Mouse (Mus musculus): ENCODE measurements around the gene Tmem229b.
"Not testable (repeated sequence)": the region's sequence is repeated elsewhere in the genome, so short reads cannot be mapped to it uniquely, and the experiment has no call there.

The Tmem229b gene

DNA sequence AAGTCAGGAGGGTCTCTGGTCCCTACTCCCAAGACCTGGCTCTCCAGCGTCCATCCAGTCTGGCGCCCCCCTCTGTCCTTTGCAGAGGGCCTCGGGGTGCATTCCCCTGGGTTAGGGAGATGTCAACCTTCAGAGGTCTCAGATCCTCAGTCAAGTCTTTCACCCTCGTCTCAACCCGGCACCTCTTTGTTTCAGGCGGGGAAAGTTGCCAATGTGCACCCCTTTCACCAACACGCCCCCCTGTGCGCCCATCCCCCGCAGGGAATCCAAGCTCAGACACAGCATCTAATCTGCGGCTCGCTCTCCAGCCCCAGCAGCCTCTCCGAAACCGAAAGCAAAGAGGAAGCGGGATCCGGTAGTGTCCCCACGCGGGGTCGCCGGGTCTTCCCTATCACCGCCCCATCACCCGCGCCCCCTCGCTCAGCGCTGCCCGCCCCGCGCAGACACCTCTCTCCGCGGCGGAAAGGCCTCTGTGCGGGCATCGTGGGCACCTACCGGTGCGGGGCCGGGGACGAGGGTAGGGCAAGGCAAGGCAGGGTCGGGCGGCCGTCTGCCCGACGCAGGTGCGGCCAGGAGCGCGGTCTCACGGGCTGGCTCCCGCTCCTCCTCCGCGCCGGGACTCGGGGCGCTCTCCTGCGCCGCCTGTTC is 825 bp downstream of the Tmem229b start:
- peak; percentile 30 for DNase-seq (ENCODE audit: low read depth)

DNA sequence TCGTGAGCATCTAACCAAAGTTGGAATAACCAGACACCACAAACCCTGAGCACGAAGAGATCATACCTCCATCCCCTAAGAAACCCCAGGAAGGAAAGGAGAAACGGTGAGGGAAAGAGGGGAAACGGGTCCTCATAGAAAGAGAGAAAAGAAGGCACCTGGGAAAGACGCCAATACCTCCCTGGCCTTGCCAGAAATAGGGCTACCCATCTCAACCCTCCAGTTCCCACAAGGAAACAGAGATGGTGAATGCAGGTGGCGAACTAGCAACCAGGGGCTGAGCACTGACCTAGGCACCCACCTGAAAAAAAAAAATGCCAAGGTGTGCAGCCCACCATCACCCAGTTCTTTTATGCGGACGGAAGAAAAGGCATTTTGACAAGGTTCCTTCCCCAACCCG is 1.4 kb downstream of the Tmem229b start:
- no peak for DNase-seq (ENCODE audit: low read depth)

DNA sequence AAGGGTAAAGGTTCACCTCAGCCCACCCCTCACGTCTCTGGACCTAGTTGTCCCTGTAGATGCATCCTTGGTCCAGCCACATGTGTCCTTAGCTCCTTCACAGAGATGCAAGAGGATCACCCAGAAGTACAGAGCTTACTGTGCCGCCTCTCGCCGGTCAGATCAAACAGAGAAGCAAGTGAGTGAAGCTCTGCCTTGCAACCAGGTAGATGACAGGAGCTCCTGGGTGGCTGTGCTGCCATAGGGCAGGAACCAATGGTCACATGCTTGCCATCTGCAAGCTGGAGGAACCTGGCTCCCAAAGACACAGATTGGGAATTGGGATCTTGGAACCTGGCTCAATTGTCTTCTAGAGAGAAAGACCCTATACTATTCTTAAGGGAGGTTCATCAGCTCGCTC is 2.0 kb downstream of the Tmem229b start:
- DNase-seq (ENCODE audit: low read depth) = no peak

DNA sequence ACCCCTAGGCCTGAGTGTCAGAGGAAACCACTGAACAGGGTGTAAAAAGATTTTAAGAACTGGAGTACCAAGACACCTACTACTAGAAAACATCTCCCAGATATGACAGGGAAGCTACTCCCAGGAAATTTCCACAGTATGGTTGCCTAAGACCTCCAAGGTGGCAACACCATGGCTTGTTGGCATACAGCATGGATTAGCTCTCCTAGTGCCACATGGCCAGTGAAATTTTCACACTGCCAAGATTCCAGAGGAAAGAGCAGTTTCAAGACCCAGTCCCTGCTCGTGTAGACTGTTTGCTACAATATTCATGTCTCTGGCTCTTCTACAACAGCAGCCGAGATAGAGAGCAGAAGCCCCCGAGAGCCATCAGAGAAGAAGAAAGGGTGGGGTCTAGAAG is 4.4 kb downstream of the Tmem229b start:
- DNase-seq (ENCODE audit: low read depth) = no peak

DNA sequence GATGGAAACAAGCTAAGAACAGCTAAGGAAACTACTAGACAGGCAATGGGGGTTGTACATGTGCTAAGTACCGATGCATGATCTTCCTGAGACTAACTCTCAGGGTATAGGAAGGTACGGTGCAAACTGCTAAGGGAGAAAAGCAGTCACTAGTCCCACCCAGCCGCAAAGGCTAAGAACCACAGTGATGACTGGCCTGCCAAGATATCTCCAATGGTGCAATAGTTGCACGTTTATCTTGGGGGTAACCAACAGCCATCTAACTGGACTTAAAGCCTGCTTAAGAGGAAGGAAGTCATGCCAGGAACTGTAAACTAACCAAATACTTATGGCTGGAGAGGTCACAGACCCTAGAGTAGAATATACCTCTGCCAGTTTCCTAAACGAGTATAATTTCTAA is 5.0 kb downstream of the Tmem229b start:
- DNase-seq (ENCODE audit: low read depth) = no peak

DNA sequence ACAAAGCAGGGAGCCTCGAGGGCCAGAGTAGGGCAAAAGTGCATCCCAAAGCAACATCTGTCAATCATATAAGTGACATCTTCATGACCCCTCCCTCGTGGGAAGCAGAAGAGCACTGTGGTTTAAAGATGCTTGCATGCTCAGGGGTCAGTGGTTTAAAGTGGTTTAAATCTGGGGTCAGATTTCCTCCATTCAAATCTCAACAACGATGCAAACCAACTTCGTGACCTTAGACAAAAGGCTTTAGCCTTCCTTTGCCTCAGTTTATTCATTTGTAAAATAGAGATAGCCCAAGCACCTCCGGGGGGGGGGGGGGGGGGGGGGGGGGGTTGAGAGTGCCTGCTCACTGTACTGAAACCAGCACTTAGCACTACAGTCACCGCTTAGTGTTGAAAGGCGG is 10.7 kb downstream of the Tmem229b start:
- DNase-seq (ENCODE audit: low read depth) = no peak

DNA sequence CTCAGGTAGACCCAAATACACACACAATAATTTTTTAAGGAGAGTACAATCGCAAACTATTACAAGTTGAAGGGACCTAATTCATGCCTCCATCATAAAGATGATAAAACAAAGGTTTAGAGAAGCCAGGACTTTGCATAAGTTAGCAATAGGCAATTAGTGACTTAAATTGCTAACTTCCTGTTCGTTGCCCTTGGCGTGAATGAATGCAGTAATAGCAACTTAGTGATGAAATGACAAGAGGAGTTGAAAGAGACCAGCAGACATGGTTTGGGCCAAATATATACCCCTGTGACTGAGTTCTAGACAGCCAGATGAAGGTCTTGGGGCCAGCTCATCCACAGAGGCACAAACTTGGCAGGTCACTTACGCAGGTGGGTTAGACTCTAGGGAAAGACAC is 11.2 kb downstream of the Tmem229b start:
- DNase-seq (ENCODE audit: low read depth) = no peak

DNA sequence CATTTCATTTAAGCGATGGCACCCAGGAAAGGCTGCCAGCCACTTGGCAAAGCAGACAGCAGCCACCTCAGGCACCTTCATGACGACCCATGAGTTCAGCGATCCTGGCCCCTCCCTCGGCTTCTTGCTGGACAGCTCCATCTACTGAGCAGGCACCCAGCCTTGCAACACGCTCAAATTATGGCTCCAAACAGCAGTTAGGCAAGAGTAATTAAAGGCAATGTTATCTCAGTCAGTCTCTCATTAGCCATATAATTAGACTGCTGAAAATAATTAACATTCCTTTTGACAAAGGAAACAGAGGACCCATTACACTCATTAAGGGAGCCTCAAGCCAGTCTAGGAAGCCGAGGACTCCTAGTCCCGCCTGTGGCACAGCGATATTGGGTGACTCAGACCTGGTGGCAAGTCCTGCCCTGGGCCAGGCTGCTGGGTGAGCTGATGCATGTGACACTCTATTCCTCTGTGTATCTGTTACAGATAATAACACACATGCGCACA is 19.8 kb downstream of the Tmem229b start:
- no peak for DNase-seq (ENCODE audit: low read depth)

DNA sequence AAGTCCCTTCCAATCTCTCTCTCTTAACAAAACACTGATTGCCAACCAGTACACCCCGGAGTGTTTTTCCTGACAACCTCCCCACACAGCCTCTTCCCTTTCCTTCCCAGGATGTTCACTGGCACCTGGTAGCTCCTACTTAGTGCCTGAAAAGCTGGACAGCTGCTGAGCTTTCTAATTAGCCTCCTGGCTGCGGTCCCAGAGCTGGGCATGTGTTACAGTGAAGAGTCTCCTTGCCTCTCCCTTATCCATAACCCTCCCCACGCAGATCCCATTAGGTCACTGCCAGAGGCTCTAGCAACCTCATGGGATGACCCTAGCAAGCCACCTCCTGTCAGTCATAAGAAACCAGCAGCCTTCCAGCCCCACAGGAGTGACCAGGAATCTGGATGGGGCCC is 23.4 kb downstream of the Tmem229b start:
- peak; percentile 66 for DNase-seq (ENCODE audit: low read depth)

DNA sequence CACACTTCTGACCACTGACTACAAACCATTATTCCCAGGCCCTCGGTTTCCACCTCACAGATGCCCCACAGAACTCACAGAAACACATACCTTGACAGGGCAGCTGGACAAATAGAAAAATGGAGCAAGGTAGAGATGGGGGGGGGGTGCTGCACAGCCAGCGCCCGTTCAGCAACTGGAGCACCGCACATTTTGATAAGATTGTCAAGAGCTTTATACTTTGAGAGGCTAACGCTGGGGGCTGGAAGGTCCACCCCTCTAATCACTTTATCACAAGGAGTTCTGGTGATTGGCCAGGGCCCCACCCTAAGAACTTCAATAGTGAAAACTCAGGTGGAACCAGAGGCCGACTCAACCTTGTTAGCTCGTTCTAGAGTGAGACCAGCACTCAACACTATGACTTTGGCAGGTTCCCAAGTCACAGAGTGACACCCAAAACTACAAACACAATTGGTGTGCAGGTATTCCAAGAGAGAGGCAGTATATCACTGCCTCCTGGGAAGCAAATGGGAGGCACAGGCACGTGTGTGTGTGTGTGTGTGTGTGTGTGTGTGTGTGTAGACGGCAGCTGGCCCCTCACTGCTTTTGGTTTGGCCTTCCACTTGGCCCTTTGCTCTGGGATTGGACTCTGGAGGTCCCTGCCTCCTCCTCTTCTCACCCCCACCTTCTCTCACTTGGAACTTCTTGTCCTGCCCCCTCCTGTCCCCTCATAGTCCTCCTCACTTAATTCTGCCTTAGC is 24.0 kb downstream of the Tmem229b start:
- no peak for DNase-seq (ENCODE audit: low read depth)

DNA sequence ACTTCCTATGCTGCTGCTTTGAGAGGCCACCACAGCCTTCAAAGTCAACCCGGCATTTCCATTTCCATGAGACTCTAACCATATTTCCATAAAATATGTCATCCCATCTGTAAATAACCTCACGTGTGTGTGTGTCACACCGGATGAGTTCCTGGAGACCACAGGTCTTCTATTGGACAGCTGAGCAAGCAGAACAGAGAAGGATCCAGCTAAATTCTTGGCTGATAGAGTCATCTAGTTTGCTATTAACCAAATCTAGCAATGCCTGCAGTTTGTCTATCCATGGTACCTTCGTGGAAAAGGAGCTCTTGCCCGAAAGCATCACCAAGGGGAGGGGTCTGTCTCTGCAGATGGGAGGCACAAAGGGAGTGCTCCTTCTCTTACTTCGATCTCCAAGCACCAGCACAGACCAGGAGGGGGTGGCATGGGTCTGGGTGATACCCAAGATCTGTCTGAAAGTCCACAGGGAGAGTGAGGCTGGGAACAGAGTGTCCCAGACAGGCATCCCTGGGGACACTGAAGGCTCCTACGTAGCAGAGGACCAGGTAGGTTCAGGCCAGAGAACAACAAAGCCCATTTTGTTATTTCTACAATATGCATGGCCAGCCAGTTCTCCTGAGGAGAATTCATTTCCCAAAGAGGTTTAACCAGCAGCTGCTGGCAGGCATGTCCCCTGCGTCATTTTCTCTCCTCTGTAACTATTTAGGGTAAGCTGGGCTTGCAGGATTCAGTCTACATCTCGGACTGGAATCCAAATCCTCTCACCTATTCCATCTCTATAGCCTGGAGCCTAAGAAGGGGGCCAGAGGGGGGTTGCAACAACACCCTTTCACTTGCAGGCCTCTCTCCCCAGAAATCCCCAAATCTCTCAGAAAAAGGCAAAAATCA is 25.2 kb downstream of the Tmem229b start:
- DNase-seq (ENCODE audit: low read depth) = peak; percentile 5

DNA sequence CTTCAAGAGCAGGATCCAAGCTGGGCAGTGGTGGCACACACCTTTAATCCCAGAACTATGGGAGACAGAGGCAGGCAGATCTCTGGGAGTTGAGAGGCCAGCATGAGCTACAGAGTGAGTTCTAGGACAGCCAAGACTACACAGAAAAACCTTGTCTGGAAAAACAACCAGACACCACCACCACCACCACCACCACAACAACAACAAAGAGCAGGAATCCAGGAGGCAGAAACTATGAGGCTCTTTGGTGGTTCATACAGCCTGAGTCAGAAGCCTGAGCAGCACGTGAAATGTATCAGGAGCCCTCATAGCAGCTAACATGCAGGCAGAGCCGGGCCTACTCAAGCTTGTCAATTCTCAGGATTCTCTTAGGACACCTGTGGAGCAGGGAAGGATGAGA is 26.3 kb downstream of the Tmem229b start:
- DNase-seq (ENCODE audit: low read depth) = no peak

DNA sequence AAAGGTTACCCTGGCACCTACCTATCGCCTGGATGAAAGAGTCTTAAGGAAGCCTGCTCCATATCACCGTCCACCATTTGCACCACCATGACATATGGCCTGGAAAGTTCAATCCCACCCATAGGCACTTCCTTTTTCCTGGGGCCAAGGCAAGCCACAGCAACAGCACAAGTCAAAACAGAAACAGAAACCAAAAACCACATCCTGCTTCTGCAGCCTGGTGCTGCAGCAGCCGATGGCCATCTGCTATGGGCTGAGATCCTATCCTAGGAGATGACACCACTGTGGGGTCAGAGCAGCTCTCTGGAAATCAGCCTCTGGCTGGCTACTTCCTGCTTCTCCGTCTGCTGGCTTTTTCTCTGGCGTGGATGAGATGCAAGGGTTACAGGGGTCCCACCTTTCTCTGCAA is 26.7 kb downstream of the Tmem229b start:
- peak; percentile 8 for DNase-seq (ENCODE audit: low read depth)

DNA sequence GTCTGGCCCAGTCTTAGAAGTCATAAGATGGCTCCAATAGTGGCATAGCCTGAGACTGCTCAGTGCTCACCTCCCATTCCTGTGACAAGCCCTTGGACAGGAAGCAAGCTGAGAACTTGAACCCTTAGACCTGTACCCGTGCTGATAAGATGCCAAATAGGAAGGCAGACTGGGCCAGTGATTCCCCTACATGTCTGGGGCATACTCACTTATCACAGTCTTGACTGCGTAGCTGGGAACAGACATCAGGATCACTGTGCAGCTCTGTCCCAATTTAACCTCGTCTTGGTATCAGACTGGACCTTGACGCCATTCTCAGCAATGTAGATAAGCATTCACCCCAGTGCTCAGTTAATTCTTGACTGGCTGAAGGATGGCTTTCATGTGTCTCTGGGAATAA is 29.9 kb downstream of the Tmem229b start:
- DNase-seq (ENCODE audit: low read depth) = no peak

DNA sequence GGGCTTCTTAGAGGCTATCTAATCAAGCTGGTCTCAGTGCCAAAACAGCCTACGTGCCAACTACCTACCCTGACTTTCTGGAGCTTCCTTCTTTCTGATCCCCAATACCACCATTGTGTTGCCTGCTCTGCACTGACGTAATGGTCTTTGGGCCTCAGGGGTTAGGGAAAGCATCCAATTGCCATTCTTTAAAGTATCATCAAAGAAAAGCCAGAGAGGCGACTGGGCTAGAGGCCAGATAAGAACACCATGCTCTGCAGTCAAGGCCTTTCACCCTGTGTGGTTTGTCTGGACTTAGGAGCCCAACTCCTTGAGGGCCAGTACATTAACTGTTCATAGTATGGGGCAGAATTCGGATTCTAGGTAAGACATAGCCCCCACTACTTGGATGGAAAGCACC is 30.3 kb downstream of the Tmem229b start:
- no peak for DNase-seq (ENCODE audit: low read depth)

DNA sequence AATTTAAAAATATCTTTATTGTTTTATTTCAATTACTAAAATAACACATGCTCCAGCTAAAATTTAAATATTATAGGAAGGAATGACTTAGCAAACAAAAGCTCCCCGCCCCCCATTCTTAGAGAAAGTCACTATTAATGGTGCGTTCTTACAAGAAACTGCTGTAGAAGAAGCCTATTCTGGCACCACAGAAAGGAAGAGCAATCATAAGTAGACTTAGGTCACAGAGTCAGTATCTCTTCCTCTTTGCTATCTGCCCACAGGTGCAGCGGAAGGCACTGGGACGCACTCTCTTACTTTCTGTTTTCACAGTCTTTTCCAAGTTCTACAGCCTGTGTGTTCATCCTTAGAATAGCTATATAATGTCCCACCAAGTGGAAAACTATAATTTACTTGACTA is 31.6 kb downstream of the Tmem229b start:
- no peak for DNase-seq (ENCODE audit: low read depth)

DNA sequence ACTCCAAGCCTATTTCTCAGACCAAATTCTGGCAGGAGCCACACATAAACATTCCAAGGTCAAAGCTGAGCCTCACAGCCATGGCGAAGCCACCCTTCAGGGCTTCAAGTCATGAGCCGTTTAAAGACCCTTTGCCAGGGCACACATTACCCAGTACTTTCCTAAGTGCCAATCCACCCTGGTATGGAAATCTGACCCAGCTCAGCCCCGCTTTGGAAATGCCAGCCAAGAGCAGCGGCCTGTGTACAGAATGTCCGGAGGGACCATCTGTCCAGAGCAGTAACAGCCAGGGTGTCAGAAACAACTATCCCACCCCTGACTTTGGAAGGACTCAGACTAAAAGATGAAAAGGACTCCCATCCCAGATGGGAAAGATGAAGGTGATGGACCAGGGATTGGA is 32.7 kb downstream of the Tmem229b start:
- no peak for DNase-seq (ENCODE audit: low read depth)

DNA sequence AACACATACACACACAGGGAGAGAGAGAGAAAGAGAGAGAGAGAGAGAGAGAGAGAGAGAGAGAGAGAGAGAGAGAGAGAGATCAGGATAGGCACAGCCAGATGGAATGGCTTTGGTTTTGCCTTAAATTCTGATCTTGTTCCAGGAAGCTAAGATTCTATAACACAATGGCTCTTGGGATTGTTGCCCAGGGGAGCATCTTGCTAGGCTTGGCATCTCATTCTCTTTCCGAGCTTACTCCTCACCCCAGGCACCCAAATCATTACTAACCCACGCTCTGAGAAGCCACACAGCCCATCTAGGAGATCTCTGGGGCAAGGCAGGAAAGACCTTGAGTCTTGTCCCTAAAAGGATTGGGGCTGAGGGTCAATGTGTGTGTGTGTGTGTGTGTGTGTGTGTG is 33.6 kb downstream of the Tmem229b start:
- DNase-seq (ENCODE audit: low read depth) = no peak

DNA sequence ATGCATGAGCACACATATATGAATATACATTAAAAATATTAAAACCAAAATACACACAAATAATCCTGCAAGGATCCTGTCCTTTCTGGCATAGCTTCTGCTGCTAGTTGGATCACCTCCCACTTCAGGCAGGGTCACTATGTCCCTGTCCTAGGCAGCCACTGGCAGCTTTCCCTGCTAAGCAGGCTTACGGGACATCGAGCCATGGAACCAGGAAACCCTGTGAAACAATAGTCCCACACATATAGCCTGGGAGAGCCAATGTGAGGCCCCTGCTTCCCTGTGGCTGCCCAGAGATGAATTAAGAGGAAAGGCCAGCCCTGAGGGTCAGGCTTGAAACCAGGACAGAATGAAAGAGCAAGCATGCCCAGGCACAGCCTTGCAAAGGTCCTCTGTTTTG is 35.8 kb downstream of the Tmem229b start:
- DNase-seq (ENCODE audit: low read depth) = no peak

DNA sequence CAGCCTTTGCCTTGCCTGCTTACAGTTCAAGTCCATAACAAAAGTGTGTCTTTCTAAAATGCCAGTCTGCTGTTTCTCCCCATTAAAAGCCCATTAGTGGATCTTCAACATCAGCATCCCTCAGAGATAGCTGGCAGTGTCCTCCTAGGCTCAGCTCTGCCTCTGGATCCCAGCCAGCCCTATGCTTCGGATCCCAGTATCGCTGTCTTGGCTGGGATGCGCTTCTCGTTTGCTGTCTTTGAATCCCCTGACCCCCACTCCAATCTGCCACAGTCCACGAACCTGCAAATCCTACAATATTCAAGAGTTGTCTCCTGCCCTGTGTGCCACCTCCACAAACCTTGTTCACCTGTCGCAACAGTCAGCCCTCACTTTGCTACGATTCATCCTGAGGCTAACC is 36.7 kb downstream of the Tmem229b start:
- no peak for DNase-seq (ENCODE audit: low read depth)

DNA sequence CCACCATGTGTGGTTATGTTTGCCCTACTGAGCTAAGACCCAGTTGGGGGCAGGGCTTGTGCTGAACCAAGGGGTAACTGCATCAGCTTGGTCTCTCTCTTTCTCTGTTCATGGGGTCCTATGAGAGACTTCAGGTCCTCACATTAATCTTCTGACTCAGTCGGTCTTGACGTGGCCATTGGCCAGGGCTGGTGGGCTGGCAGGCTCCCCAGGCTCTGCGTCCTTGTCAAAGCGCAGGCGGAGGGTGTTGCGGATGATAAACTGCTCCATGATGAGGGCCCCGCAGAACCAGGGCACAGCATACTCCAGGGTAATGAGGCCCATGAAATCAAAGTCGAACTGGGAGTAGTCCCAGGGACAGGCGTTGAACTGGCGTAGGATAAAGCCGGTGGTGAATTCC is 42.9 kb downstream of the Tmem229b start:
- DNase-seq (ENCODE audit: low read depth) = not testable (repeated sequence)

DNA sequence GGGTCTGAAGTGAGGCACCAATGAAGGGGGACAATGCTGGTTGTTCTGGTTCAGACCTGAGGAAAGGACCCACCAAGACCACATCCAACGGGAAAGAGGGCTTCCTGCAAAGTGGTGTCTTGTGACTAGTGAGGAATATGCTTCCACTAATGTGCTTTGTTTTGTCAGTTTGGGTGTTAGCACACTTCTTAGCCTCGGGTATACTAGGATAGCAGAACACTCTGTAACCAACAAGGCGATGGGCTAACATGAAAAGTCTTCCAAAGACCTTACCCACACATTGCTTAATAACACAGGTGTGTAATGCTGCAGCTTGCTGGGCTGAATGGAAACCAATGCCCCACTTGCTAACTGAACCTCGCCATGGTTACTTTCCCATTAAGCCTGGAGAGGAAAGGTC is 51.0 kb downstream of the Tmem229b start:
- no peak for DNase-seq (ENCODE audit: low read depth)

DNA sequence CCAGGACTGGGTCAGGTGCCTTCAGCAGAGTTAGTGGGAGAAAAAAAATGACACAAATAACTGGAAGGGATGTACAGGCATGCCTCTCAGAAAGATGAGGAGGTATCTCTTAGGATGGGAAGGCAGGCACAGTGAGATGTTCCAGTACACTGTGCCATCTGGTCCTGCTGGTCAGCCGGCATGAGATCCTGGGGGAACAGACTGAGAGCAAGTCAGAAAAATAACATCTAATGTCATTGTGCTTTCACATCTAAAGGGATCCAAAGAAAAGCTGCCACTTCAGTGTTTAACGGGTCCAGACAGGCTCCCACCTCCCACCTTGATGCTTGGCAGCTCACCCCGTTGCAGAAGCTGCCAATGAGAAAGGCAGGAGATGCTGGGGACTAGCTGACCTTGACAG is 54.9 kb downstream of the Tmem229b start:
- no peak for DNase-seq (ENCODE audit: low read depth)

Data from NIH3T3 (cell line).